In the genomic region with DNA sequence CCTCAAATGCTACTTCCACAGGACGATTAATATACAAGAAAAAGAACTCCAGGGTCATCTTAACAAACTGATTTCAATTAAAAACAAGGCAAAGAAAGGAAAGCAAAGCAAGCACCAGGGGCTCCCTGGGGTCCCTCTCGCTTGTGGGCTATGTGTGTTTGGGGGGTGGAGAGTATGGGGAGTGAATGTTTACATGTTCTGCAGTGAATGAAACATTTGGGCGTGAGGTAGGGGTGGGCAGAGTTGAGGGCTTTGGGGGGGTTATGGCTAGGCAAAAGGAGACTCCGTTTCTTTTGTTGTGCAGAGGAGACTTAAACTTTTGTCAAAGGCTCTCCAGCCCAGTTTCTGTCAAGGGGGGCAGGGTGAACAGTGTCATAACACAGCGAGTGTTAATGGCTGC, we compare ENCODE assay signal across 26 mouse cellular contexts. TPM values are rescaled to one million over a fixed set of nuclear protein-coding genes. Genes with fewer than 3 reads are reported as not detected.
A peak's percentile ranks its signal among the peaks of the same experiment; 100 is the strongest.
DNase-seq lines count a peak whose midpoint lies in the region; ATAC-seq and TF ChIP-seq lines count a peak whose summit lies in the region.
"Had no signal": no experiment of that assay in that cellular context is flagged by ENCODE, and none has a peak within 500 bp of the region (broad histone marks: within the 10 kb centered on the region; RNA-seq: fewer than 3 reads in every experiment).

No protein-coding gene starts in this region.

- H3K27ac ChIP-seq in hindbrain, embryonic 10.5 days = 0 out of 2 replicates have a peak overlapping the region, but pooled peaks have one; percentile 12
- no peak overlapping the region for H3K27ac ChIP-seq in hindbrain, embryonic 16.5 days (ENCODE audit: low read depth, low read length)
- H3K27ac ChIP-seq in midbrain, embryonic 13.5 days = 0 out of 2 replicates have a peak overlapping the region, but pooled peaks have one; percentile 19
- H3K27ac ChIP-seq in midbrain, postnatal 0 days (ENCODE audit: low read depth, low read length) = no peak overlapping the region
- H3K27ac ChIP-seq: forebrain, embryonic 10.5 days; forebrain, embryonic 13.5 days; heart, embryonic 15.5 days; hindbrain, embryonic 14.5 days had no signal

- WGBS in hindbrain, embryonic 10.5 days = 30% methylated on average over 5 of the region's 5 CpGs
- WGBS in hindbrain, embryonic 16.5 days = 36% methylated on average over 5 of the region's 5 CpGs
- WGBS in midbrain, embryonic 13.5 days = 30% methylated on average over 5 of the region's 5 CpGs
- WGBS in midbrain, postnatal 0 days = 28% methylated on average over 5 of the region's 5 CpGs

- no peak for DNase-seq in hindbrain, embryonic 10.5 days (ENCODE audit: low spot score)
- no peak for DNase-seq in midbrain, postnatal 0 days (ENCODE audit: low spot score)
- DNase-seq in brain, embryonic 14.5 days (ENCODE audit: low read depth) = peak; percentile 4
- no peak for DNase-seq in right cerebral cortex, adult 2 months (ENCODE audit: low spot score in 2 of 2)
- DNase-seq: adrenal gland, adult 8-10 months; adrenal gland, postnatal 25 days; cerebellum, adult 18-20 months; cerebellum, adult 9-11 months; cerebellum, postnatal 25 days; gastrocnemius, postnatal 10 days; gastrocnemius, postnatal 36 days; heart, postnatal 10 days; heart, postnatal 36 days had no signal

- H3K27me3 ChIP-seq in hindbrain, embryonic 10.5 days (ENCODE audit: insufficient read depth, poor library complexity, severe bottlenecking) = peaks cover 66% of the 10 kb centered on the region
- no peaks in the 10 kb centered on the region; the same call in none of the 2 replicates for H3K27me3 ChIP-seq in hindbrain, embryonic 16.5 days (replicated peaks; ENCODE audit: control insufficient read depth, insufficient read depth, low read length)
- H3K27me3 ChIP-seq in midbrain, embryonic 13.5 days = peaks cover 38% of the 10 kb centered on the region; the same call in 1 of the 2 replicates
- H3K27me3 ChIP-seq in midbrain, postnatal 0 days (ENCODE audit: insufficient read depth, low read length) = no peaks in the 10 kb centered on the region; the same call in 1 of the 2 replicates
- H3K27me3 ChIP-seq: heart, embryonic 15.5 days had no signal

- TF ChIP-seq CTCF in midbrain, postnatal 0 days (IDR thresholded peaks at IDR 0.05) = no peak
- TF ChIP-seq CTCF in brain, embryonic 14.5 days (IDR thresholded peaks at IDR 0.05; ENCODE audit: borderline replicate concordance, extremely low read depth, insufficient read depth, insufficient read length) = no peak

- no peak overlapping the region for H3K4me3 ChIP-seq in hindbrain, embryonic 10.5 days
- no peak overlapping the region for H3K4me3 ChIP-seq in hindbrain, embryonic 16.5 days (ENCODE audit: low read length)
- no peak overlapping the region for H3K4me3 ChIP-seq in midbrain, embryonic 13.5 days (replicated peaks)
- no peak overlapping the region for H3K4me3 ChIP-seq in midbrain, postnatal 0 days (ENCODE audit: low read depth, low read length)
- H3K4me3 ChIP-seq: forebrain, embryonic 10.5 days; forebrain, embryonic 13.5 days; heart, embryonic 15.5 days had no signal

- TF ChIP-seq POLR2A in brain, embryonic 14.5 days (IDR thresholded peaks at IDR 0.05; ENCODE audit: borderline replicate concordance, extremely low read depth, insufficient read depth, insufficient read length, poor library complexity, severe bottlenecking) = no peak

- no peak overlapping the region for H3K4me2 ChIP-seq in hindbrain, embryonic 16.5 days (ENCODE audit: low read length)
- no peak overlapping the region for H3K4me2 ChIP-seq in midbrain, embryonic 13.5 days (replicated peaks)
- H3K4me2 ChIP-seq in midbrain, postnatal 0 days (ENCODE audit: low read depth, low read length, poor library complexity, severe bottlenecking) = no peak overlapping the region
- H3K4me2 ChIP-seq: forebrain, embryonic 13.5 days; heart, embryonic 11.5 days; heart, embryonic 15.5 days; hindbrain, embryonic 14.5 days had no signal

- peaks cover 5% of the 10 kb centered on the region for H3K4me1 ChIP-seq in hindbrain, embryonic 10.5 days (replicated peaks)
- no peaks in the 10 kb centered on the region for H3K4me1 ChIP-seq in hindbrain, embryonic 16.5 days (ENCODE audit: control insufficient read depth, insufficient read depth, low read depth, low read length)
- H3K4me1 ChIP-seq in midbrain, embryonic 13.5 days (replicated peaks) = peaks cover 6% of the 10 kb centered on the region; the same call in 1 of the 2 replicates
- no peaks in the 10 kb centered on the region for H3K4me1 ChIP-seq in midbrain, postnatal 0 days (ENCODE audit: insufficient read depth, low read length)
- H3K4me1 ChIP-seq: heart, embryonic 15.5 days had no signal

- H3K9me3 ChIP-seq in hindbrain, embryonic 10.5 days = no peaks in the 10 kb centered on the region
- H3K9me3 ChIP-seq in hindbrain, embryonic 16.5 days (ENCODE audit: control insufficient read depth, low read length) = no peaks in the 10 kb centered on the region
- no peaks in the 10 kb centered on the region for H3K9me3 ChIP-seq in midbrain, embryonic 13.5 days
- H3K9me3 ChIP-seq in midbrain, postnatal 0 days (ENCODE audit: low read length) = no peaks in the 10 kb centered on the region
- H3K9me3 ChIP-seq: forebrain, embryonic 10.5 days; forebrain, embryonic 13.5 days; heart, embryonic 15.5 days had no signal

- ATAC-seq in hindbrain, embryonic 16.5 days = no peak
- ATAC-seq in midbrain, embryonic 13.5 days = 0 out of 2 replicates have a peak, but pooled peaks have one; percentile 69
- no peak for ATAC-seq in midbrain, postnatal 0 days (ENCODE audit: low FRiP score)
- ATAC-seq: activated CD4-positive, CD25-positive, alpha-beta regulatory T cell, adult 4 months; CD4-positive, CD25-positive, alpha-beta regulatory T cell, adult 4 months; forebrain, embryonic 13.5 days; forebrain, embryonic 16.5 days had no signal

- H3K9ac ChIP-seq in hindbrain, embryonic 16.5 days (ENCODE audit: low read depth, low read length) = no peak overlapping the region
- H3K9ac ChIP-seq in midbrain, embryonic 13.5 days (replicated peaks) = no peak overlapping the region
- H3K9ac ChIP-seq in midbrain, postnatal 0 days (replicated peaks; ENCODE audit: low read length, poor library complexity, severe bottlenecking) = no peak overlapping the region
- H3K9ac ChIP-seq: forebrain, embryonic 13.5 days; heart, embryonic 15.5 days; hindbrain, embryonic 14.5 days had no signal

- H3K36me3 ChIP-seq in hindbrain, embryonic 10.5 days = no peaks in the 10 kb centered on the region
- H3K36me3 ChIP-seq in hindbrain, embryonic 16.5 days (ENCODE audit: control insufficient read depth, insufficient read depth, low read length) = no peaks in the 10 kb centered on the region
- H3K36me3 ChIP-seq in midbrain, embryonic 13.5 days = no peaks in the 10 kb centered on the region
- H3K36me3 ChIP-seq in midbrain, postnatal 0 days (ENCODE audit: insufficient read depth, low read length) = no peaks in the 10 kb centered on the region
- H3K36me3 ChIP-seq: forebrain, embryonic 10.5 days; heart, embryonic 15.5 days had no signal

RNA-seq across cellular contexts. Expression of a gene that starts 46.8 kb away (rescaled TPM):
- polyA plus RNA-seq in hindbrain, embryonic 10.5 days (2016; fragmentation: Nextera tagmentation; extraction: Ambion mirVana) = 4.6 and 5.2 TPM in 2 replicates
- 2.4 and 2.8 TPM in 2 replicates for polyA plus RNA-seq in hindbrain, embryonic 16.5 days (2015; fragmentation: Nextera tagmentation; extraction: Ambion mirVana)
- 6.3 and 8.0 TPM in 2 replicates for polyA plus RNA-seq in midbrain, embryonic 13.5 days (2015; fragmentation: Nextera tagmentation; extraction: Ambion mirVana)
- 3.5 TPM in 2 replicates for total RNA-seq in midbrain, postnatal 0 days (2014; rRNA removed)
- polyA plus RNA-seq in midbrain, postnatal 0 days (2015; fragmentation: Nextera tagmentation; extraction: Ambion mirVana) = 2.3 and 2.9 TPM in 2 replicates
- polyA plus RNA-seq in brain, embryonic 14.5 days (2012; rRNA removed) = 1.9 and 3.8 TPM in 2 replicates
- total RNA-seq: granulocyte monocyte progenitor cell, adult 5-6 weeks; MEL had no signal
- polyA plus RNA-seq: activated CD4-positive, CD25-positive, alpha-beta regulatory T cell, adult 4 months; C2C12; CD4-positive, CD25-positive, alpha-beta regulatory T cell, adult 4 months had no signal

Comparison
In these comparisons a context has a peak if more than half of its experiments do, and no peak if none do; other contexts are left out.
1. H3K27ac ChIP-seq: peak in hindbrain, embryonic 10.5 days (single experiment) and midbrain, embryonic 13.5 days (single experiment); none in hindbrain, embryonic 16.5 days (single experiment) and midbrain, postnatal 0 days (single experiment).